Mouse (Mus musculus): ENCODE results near the gene Aldh16a1.

DNA sequence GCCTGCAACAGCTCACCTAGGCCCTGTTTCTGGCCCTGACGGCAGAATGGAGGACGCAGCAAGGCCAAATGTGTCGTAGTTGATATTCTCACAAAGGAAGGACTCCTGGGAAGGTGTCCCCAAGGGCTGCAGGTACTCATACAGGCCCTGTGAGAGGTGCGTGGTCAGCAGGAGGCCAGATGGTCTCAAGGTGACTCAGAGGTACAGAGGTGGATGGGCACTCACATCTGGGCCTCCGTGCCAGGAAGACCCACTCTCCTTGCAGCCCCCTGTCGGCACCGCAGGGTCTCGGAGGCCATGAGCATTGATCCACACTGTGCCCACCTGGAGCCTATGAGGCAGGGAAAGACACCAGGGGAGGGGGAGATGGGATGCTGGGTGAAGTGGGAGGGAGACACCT is 8.9 kb downstream of the Aldh16a1 start:
- no peak for TF ChIP-seq POLR2A (IDR thresholded peaks at IDR 0.05; ENCODE audit: insufficient read depth, low read depth, low read length)
- TF ChIP-seq CTCF (IDR thresholded peaks at IDR 0.05; ENCODE audit: insufficient read depth, low read depth, low read length): no peak
